Mouse (Mus musculus) CH12.LX (cell line): ENCODE measurements around the gene Dpm1. TPM values are rescaled to one million over a fixed set of nuclear protein-coding genes. Genes with fewer than 3 reads are reported as not detected.

Experiments
- DNase-seq: peaks from one replicate; pipeline ENCODE4 v3.0.0-alpha.2; 2013; ENCODE audit errors: extremely low read depth
- H3K27ac ChIP-seq: 2 replicates; pipeline ENCODE4 v1.5.1; 2012; ENCODE audit warnings: low read depth, mild to moderate bottlenecking, control low read depth, moderate library complexity; ENCODE audit not compliant: insufficient read depth
- H3K27me3 ChIP-seq: replicated peaks from 2 replicates; pipeline ENCODE3; 2012; ENCODE audit warnings: inconsistent platforms
- H3K36me3 ChIP-seq, 2 experiments: replicated peaks in 1 of 2; 2 replicates each; pipeline versions ENCODE3 to v1.6.1; 2012; ENCODE audit warnings: inconsistent platforms in 1 of 2, low read length in 1 of 2, mild to moderate bottlenecking in 1 of 2, mixed read lengths in 1 of 2, moderate library complexity in 1 of 2; ENCODE audit not compliant: control insufficient read depth in 1 of 2, insufficient read depth in 1 of 2
- H3K4me1 ChIP-seq, 2 experiments: 2 replicates each; pipeline ENCODE4 v1.6.1; 2012; ENCODE audit warnings: inconsistent platforms in 1 of 2, moderate library complexity in 1 of 2; ENCODE audit not compliant: insufficient read depth in 2 of 2, control insufficient read depth in 1 of 2
- H3K4me2 ChIP-seq: 2 replicates; pipeline ENCODE4 v1.6.1; 2012; ENCODE audit warnings: low read depth, mild to moderate bottlenecking, control low read depth; ENCODE audit not compliant: poor library complexity, insufficient read depth, severe bottlenecking
- H3K4me3 ChIP-seq, 3 experiments: fragments of 150-350 bp in 1 of 3; sonication (generic) in 1 of 3; replicated peaks in 1 of 3; 2 replicates each; pipeline versions ENCODE3 to v1.5.1; 2011 to 2012; ENCODE audit warnings: low read depth in 2 of 3, low read length in 2 of 3, mild to moderate bottlenecking in 2 of 3, moderate library complexity in 2 of 3, control low read depth in 1 of 3, improper control_type of control experiment in 1 of 3, inconsistent platforms in 1 of 3, mixed read lengths in 1 of 3; ENCODE audit not compliant: poor library complexity in 1 of 3
- H3K79me2 ChIP-seq: replicated peaks from 2 replicates; pipeline ENCODE4 v1.6.1; 2012; ENCODE audit warnings: mild to moderate bottlenecking, moderate library complexity; ENCODE audit not compliant: control insufficient read depth, poor library complexity, insufficient read depth, severe bottlenecking; ENCODE audit errors: extremely low read depth
- H3K9ac ChIP-seq: 2 replicates; pipeline ENCODE4 v1.6.1; 2012; ENCODE audit warnings: low read depth, mild to moderate bottlenecking, control low read depth, moderate library complexity; ENCODE audit not compliant: insufficient read depth
- H3K9me3 ChIP-seq: replicated peaks from 2 replicates; pipeline ENCODE3; 2012; ENCODE audit warnings: low read length, inconsistent platforms, mixed read lengths
- BHLHE40 ChIP-seq: IDR thresholded peaks from 2 replicates; pipeline ENCODE4 v1.6.1; 2011; ENCODE audit warnings: mild to moderate bottlenecking, low read depth, low read length, improper control_type of control experiment
- CHD2 ChIP-seq: IDR thresholded peaks from 2 replicates; pipeline ENCODE4 v1.6.1; 2011; ENCODE audit warnings: low read length, improper control_type of control experiment
- ELF1 ChIP-seq: IDR thresholded peaks from 2 replicates; pipeline ENCODE4 v1.6.1; 2014; ENCODE audit warnings: low read depth, mild to moderate bottlenecking, inconsistent platforms, low read length, improper control_type of control experiment
- EP300 ChIP-seq: IDR thresholded peaks from 2 replicates; pipeline ENCODE4 v1.6.1; 2011; ENCODE audit warnings: low read length, improper control_type of control experiment
- ETS1 ChIP-seq: conservative IDR thresholded peaks from 2 replicates; pipeline ENCODE4 v1.6.1; 2012; ENCODE audit warnings: low read depth, mild to moderate bottlenecking, inconsistent platforms, low read length, improper control_type of control experiment, moderate library complexity
- GABPA ChIP-seq: IDR thresholded peaks from 2 replicates; pipeline ENCODE4 v1.6.1; 2012; ENCODE audit warnings: low read depth, low read length, improper control_type of control experiment, inconsistent platforms; ENCODE audit not compliant: insufficient replicate concordance
- HCFC1 ChIP-seq: IDR thresholded peaks from 2 replicates; pipeline ENCODE4 v1.6.1; 2012; ENCODE audit warnings: low read depth, mild to moderate bottlenecking, inconsistent platforms, low read length, improper control_type of control experiment
- IRF4 ChIP-seq: IDR thresholded peaks from 2 replicates; pipeline ENCODE4 v1.6.1; 2014; ENCODE audit warnings: low read depth, mild to moderate bottlenecking, inconsistent platforms, low read length, improper control_type of control experiment
- JUN ChIP-seq: IDR thresholded peaks from 2 replicates; pipeline ENCODE4 v1.6.1; 2011; ENCODE audit warnings: low read depth, mild to moderate bottlenecking, low read length, improper control_type of control experiment, moderate library complexity; ENCODE audit not compliant: insufficient read depth
- JUND ChIP-seq: conservative IDR thresholded peaks from 2 replicates; pipeline ENCODE4 v1.6.1; 2011; ENCODE audit warnings: low read depth, low read length, improper control_type of control experiment
- KAT2A ChIP-seq: IDR thresholded peaks from 2 replicates; pipeline ENCODE4 v1.6.1; 2012; ENCODE audit warnings: low read length, improper control_type of control experiment, inconsistent platforms; ENCODE audit not compliant: insufficient replicate concordance
- MAFK ChIP-seq: IDR thresholded peaks from 2 replicates; pipeline ENCODE4 v1.6.1; 2011; ENCODE audit warnings: low read length, improper control_type of control experiment; ENCODE audit not compliant: insufficient replicate concordance
- MAZ ChIP-seq: IDR thresholded peaks from 2 replicates; pipeline ENCODE4 v1.6.1; 2012; ENCODE audit warnings: low read depth, mild to moderate bottlenecking, inconsistent platforms, low read length, improper control_type of control experiment, moderate library complexity
- MEF2A ChIP-seq: IDR thresholded peaks from 2 replicates; pipeline ENCODE4 v1.6.1; 2014; ENCODE audit warnings: low read depth, mild to moderate bottlenecking, inconsistent platforms, low read length, improper control_type of control experiment, borderline replicate concordance
- MYC ChIP-seq: IDR thresholded peaks from 2 replicates; pipeline ENCODE4 v1.6.1; 2011; ENCODE audit warnings: low read depth, mild to moderate bottlenecking, improper control_type of control experiment, low read length
- NELFE ChIP-seq: IDR thresholded peaks from 2 replicates; pipeline ENCODE4 v1.6.1; 2011; ENCODE audit warnings: low read depth, low read length, improper control_type of control experiment
- NRF1 ChIP-seq: IDR thresholded peaks from 2 replicates; pipeline ENCODE4 v1.6.1; 2014; ENCODE audit warnings: low read depth, mild to moderate bottlenecking, inconsistent platforms, low read length, improper control_type of control experiment, moderate library complexity
- PAX5 ChIP-seq: IDR thresholded peaks from 2 replicates; pipeline ENCODE4 v1.6.1; 2012; ENCODE audit warnings: low read length, inconsistent platforms, mixed read lengths
- POLR2AphosphoS2 ChIP-seq: IDR thresholded peaks from 2 replicates; pipeline ENCODE4 v1.6.1; 2011; ENCODE audit warnings: low read depth, low read length, improper control_type of control experiment
- RAD21 ChIP-seq: IDR thresholded peaks from 2 replicates; pipeline ENCODE4 v1.6.1; 2011; ENCODE audit warnings: low read depth, mild to moderate bottlenecking, low read length, improper control_type of control experiment, moderate library complexity
- SIN3A ChIP-seq: IDR thresholded peaks from 2 replicates; pipeline ENCODE4 v1.6.1; 2012; ENCODE audit warnings: low read length, improper control_type of control experiment, inconsistent platforms
- SMC3 ChIP-seq: IDR thresholded peaks from 2 replicates; pipeline ENCODE4 v1.6.1; 2011; ENCODE audit warnings: low read depth, low read length, improper control_type of control experiment
- TBP ChIP-seq: conservative IDR thresholded peaks from 2 replicates; pipeline ENCODE4 v1.6.1; 2011; ENCODE audit warnings: low read depth, low read length, improper control_type of control experiment
- UBTF ChIP-seq: IDR thresholded peaks from 2 replicates; pipeline ENCODE4 v1.6.1; 2012; ENCODE audit warnings: low read depth, mild to moderate bottlenecking, inconsistent platforms, low read length, improper control_type of control experiment, moderate library complexity
- USF1 ChIP-seq: IDR thresholded peaks from 2 replicates; pipeline ENCODE4 v1.6.1; 2014; ENCODE audit warnings: low read depth, mild to moderate bottlenecking, inconsistent platforms, low read length, improper control_type of control experiment
- ZKSCAN1 ChIP-seq: IDR thresholded peaks from 2 replicates; pipeline ENCODE4 v1.6.1; 2012; ENCODE audit warnings: low read depth, inconsistent platforms, low read length, improper control_type of control experiment, borderline replicate concordance
- ZMIZ1 ChIP-seq: IDR thresholded peaks from 2 replicates; pipeline ENCODE4 v1.6.1; 2012; ENCODE audit warnings: low read depth, mild to moderate bottlenecking, inconsistent platforms, low read length, improper control_type of control experiment
- dilution Hi-C: fragments of 300-500 bp; cut with MboI; formaldehyde crosslinking; loops from 2 replicates; pipeline ENCODE4 v1.14.3; 2020; ENCODE audit warnings: low sequenced_read_pairs; ENCODE audit not compliant: extremely low pct_unique_long_range_greater_than_20kb, extremely low pct_ligation_motif_present
- in situ Hi-C: fragments of 300-500 bp; cut with MboI; formaldehyde crosslinking; loops from 3 replicates; pipeline ENCODE4 v1.14.3; 2019; ENCODE audit warnings: low sequenced_read_pairs, low pct_ligation_motif_present, low pct_unique_long_range_greater_than_20kb, mixed read lengths
- polyA plus RNA-seq: library from polyadenylated mRNA; unstranded; fragments of >175 nt; gene quantifications from 2 replicates; pipeline ENCODE4 v1.2.1, GENCODE M21; 2012; ENCODE audit warnings: low read depth; ENCODE audit not compliant: insufficient read length
- total RNA-seq, 2 experiments: library from RNA; depleted of rRNA; stranded (reverse); fragments of 300-350 nt in 1 of 2; fragments of >200 nt in 1 of 2; gene quantifications; 2 replicates each; pipeline ENCODE4 v1.2.3; 2012 to 2014

Dpm1 gene
- total and polyA plus RNA-seq, 3 experiments = 28.5 to 52.9 (median 30.7) TPM

DNA sequence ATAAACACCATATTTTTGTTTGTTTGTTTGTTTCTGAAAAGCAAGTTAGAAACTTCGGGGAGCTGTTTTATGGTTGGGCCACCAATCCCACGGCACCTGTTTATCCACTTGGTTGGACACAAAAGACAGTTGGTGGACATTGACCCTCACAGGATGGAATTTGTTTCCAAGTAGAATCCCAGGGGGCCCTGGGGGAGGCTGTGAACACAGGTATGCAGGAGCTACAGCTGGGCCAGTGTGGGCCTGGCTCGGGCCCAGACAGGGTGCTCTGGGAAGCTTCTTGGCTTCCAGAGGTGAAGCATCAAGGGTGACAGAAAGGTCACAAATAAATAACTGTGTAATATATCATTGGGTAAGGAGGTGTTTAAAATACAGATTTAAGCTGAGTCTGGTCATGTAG lies 26.1 kb upstream of the Dpm1 start:
- Histone ChIP-seq H3K9me3 (no peaks in the 10 kb centered on the region), H3K4me2 (no peak overlapping the region), H3K4me3 (no peak overlapping the region), H3K27me3 (peaks cover 8% of the 10 kb centered on the region), H3K4me1 (peaks cover 10 to 27% of the 10 kb centered on the region in 2 experiments), H3K79me2 (no peaks in the 10 kb centered on the region), H3K9ac (no peak overlapping the region), H3K36me3 (no peaks in the 10 kb centered on the region), H3K27ac (no peak overlapping the region)
- dilution Hi-C loops = no loop called here
- in situ Hi-C loops = loop anchor here (10.0 kb wide), 1 partner anchor 378 kb away; no protein-coding TSS in a partner anchor
- TF ChIP-seq ZKSCAN1 = no peak
- no peak for TF ChIP-seq TBP
- no peak for TF ChIP-seq JUN
- TF ChIP-seq ELF1 = no peak
- TF ChIP-seq IRF4 = no peak
- TF ChIP-seq ZMIZ1 = no peak
- TF ChIP-seq MEF2A = no peak
- TF ChIP-seq GABPA = no peak
- TF ChIP-seq RAD21 = no peak
- no peak for TF ChIP-seq NRF1
- TF ChIP-seq SMC3 = no peak
- TF ChIP-seq EP300 = no peak
- no peak for TF ChIP-seq POLR2AphosphoS2
- no peak for TF ChIP-seq SIN3A
- no peak for TF ChIP-seq PAX5
- TF ChIP-seq MAZ = no peak
- DNase-seq = no peak

DNA sequence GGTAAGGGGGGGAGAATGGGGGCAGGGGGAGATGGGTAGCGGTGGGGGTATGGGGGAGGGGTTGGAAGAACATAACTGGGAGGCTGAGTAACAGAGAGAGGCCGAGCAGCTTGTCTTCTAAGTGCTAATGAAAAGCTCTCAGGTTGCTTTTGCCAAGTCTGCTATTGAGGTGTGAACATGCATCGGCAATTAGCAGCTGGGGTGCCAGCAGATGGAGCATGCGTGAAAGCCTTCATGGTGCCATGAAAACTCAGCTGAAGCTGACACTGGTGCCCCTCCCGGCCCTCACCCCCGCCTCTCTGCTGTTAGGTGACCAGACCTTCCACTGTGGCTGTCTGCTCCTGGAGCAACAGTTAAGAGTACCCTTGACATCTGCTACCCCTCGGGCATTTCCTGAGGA lies 23.4 kb upstream of the Dpm1 start:
- peaks cover 10 to 16% of the 10 kb centered on the region in 2 experiments for H3K4me1 ChIP-seq
- H3K9me3 ChIP-seq = no peaks in the 10 kb centered on the region
- no peak overlapping the region for H3K9ac ChIP-seq
- no peak overlapping the region for H3K27ac ChIP-seq
- no peaks in the 10 kb centered on the region for H3K36me3 ChIP-seq
- no peaks in the 10 kb centered on the region for H3K79me2 ChIP-seq
- H3K4me2 ChIP-seq = no peak overlapping the region
- no peak for DNase-seq
- in situ Hi-C loops (loop anchor here (5.0 to 10.0 kb wide), 2 partner anchors 193 to 381 kb away; no protein-coding TSS in a partner anchor), dilution Hi-C loops (no loop called here)
- TF ChIP-seq HCFC1 (no peak), ETS1 (no peak), UBTF (no peak), MAFK (no peak), NRF1 (no peak), CHD2 (no peak), NELFE (no peak), ZKSCAN1 (no peak), USF1 (no peak), ZMIZ1 (no peak), JUN (no peak), KAT2A (no peak), BHLHE40 (no peak), JUND (no peak), IRF4 (no peak), MYC (no peak)
- H3K27me3 ChIP-seq = peaks cover 14% of the 10 kb centered on the region
- H3K4me3 ChIP-seq = no peak overlapping the region
